Mouse (Mus musculus): ENCODE results near the gene Best1. TPM values are rescaled to one million over a fixed set of nuclear protein-coding genes. Genes with fewer than 3 reads are reported as not detected.

Gene Best1
- polyA plus RNA-seq, 1 experiment from 2014 or later, result 2.3 TPM

- Histone ChIP-seq H3K4me3 (replicated peaks; ENCODE audit: low read length) (no peak overlapping the region), H3K36me3 (replicated peaks; ENCODE audit: control insufficient read depth, insufficient read depth) (no peaks in the 10 kb centered on the region), H3K4me2 (replicated peaks) (no peak overlapping the region), H3K27ac (no peak overlapping the region), H3K4me1 (replicated peaks; ENCODE audit: control insufficient read depth, insufficient read depth, low read length) (no peaks in the 10 kb centered on the region), H3K9ac (no peak overlapping the region), H3K27me3 (ENCODE audit: control insufficient read depth, insufficient read depth, low read length) (no peaks in the 10 kb centered on the region), H3K9me3 (ENCODE audit: control insufficient read depth, low read length) (no peaks in the 10 kb centered on the region)
- ATAC-seq (ENCODE audit: low FRiP score) (no peak), DNase-seq (ENCODE audit: low spot score) (no peak)
- WGBS, result 73% methylated on average over 13 of the region's 13 CpGs
Measured at GRCm38 (mm10) chr19:9998736-9999486, 2.5 kb downstream of the Best1 start.

DNA sequence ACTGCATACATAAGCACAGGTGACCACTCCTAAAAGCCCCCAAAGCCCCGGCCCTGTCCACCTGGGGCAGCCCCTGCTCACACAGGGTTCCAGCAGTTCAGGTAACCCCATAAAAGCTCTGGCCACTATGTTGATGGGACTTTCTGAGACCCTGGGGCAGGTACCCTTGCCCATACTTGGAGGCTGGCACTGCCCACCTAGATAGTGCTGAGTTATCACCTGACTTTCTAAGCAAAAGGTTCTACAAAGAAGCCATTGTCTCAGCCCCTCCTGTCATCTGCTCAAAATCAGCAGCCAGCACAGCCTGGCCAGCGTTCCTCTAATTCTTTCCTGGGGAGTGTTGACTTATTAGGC lies 3.4 kb downstream of the Best1 start:
- H3K9me3 ChIP-seq (ENCODE audit: control insufficient read depth, low read length), result no peaks in the 10 kb centered on the region
- DNase-seq (ENCODE audit: low spot score), result no peak
- no peak overlapping the region for H3K4me3 ChIP-seq (replicated peaks; ENCODE audit: low read length)
- no peak overlapping the region for H3K4me2 ChIP-seq (replicated peaks)
- H3K27ac ChIP-seq, result no peak overlapping the region
- no peaks in the 10 kb centered on the region for H3K36me3 ChIP-seq (replicated peaks; ENCODE audit: control insufficient read depth, insufficient read depth)
- H3K9ac ChIP-seq, result no peak overlapping the region
- no peak for ATAC-seq (ENCODE audit: low FRiP score)
- WGBS, result 78% methylated on average over 2 of the region's 2 CpGs
- H3K4me1 ChIP-seq (replicated peaks; ENCODE audit: control insufficient read depth, insufficient read depth, low read length), result peaks cover 5% of the 10 kb centered on the region; the same call in 1 of the 2 replicates
- H3K27me3 ChIP-seq (ENCODE audit: control insufficient read depth, insufficient read depth, low read length), result no peaks in the 10 kb centered on the region

DNA sequence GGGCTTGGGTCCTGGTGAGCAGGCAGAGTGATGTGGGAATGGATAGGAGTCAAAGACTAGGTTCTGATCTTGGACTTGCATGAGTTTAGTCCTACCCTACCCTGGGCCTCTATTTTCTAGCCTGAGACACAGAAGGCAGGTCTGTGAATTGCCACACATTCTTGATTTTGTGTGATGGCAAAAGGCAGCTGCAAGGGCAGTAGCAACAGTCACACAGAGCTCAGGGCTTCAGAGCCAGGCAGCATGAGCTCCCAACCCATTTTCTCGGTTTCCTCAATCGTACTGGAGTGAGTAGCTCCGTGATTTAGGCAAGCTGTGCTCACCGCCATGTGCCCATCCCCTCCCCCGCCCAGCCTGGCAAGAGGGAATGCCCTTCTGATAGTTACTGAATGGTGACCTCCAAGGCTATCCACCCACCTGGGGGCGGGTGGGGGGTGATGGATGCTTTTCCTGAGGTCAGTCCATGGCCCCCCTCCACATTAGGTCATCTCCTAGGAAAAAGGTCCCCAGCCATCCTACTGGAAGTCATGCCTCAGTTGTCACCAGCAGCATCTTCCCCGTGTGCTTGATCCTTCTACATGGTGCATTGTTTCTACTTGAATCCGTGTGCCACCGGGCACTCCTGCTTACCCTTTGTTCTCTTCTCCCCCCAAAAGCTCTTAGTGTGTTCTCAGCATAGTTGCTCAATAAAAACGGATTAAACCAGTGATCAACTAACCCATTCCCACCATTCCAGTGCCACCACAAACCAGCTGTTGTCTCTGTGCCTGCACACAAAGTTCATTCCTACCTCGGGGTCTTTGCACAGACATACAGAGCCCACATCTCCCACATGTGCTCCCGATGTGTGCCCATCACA lies 4.0 kb downstream of the Best1 start:
- Histone ChIP-seq H3K27ac (no peak overlapping the region), H3K4me3 (replicated peaks; ENCODE audit: low read length) (no peak overlapping the region), H3K9ac (no peak overlapping the region), H3K4me1 (replicated peaks; ENCODE audit: control insufficient read depth, insufficient read depth, low read length) (peaks cover 5% of the 10 kb centered on the region; the same call in 1 of the 2 replicates), H3K4me2 (replicated peaks) (no peak overlapping the region), H3K27me3 (ENCODE audit: control insufficient read depth, insufficient read depth, low read length) (no peaks in the 10 kb centered on the region), H3K9me3 (ENCODE audit: control insufficient read depth, low read length) (no peaks in the 10 kb centered on the region), H3K36me3 (replicated peaks; ENCODE audit: control insufficient read depth, insufficient read depth) (no peaks in the 10 kb centered on the region)
- WGBS, result 82% methylated on average over 12 of the region's 12 CpGs
- DNase-seq (ENCODE audit: low spot score), result no peak
- ATAC-seq (ENCODE audit: low FRiP score), result no peak

- peak overlapping the region; percentile 53 for H3K4me2 ChIP-seq (replicated peaks)
- ATAC-seq (ENCODE audit: low FRiP score) (peak; percentile 90), DNase-seq (ENCODE audit: low spot score) (peak; percentile 82)
- 6% methylated on average over 17 of the region's 17 CpGs for WGBS
- no peaks in the 10 kb centered on the region for H3K9me3 ChIP-seq (ENCODE audit: control insufficient read depth, low read length)
- H3K36me3 ChIP-seq (replicated peaks; ENCODE audit: control insufficient read depth, insufficient read depth), result no peaks in the 10 kb centered on the region
- no peaks in the 10 kb centered on the region for H3K27me3 ChIP-seq (ENCODE audit: control insufficient read depth, insufficient read depth, low read length)
- peaks cover 5% of the 10 kb centered on the region; the same call in 1 of the 2 replicates for H3K4me1 ChIP-seq (replicated peaks; ENCODE audit: control insufficient read depth, insufficient read depth, low read length)
- H3K9ac ChIP-seq, result peak overlapping the region; percentile 49
- H3K4me3 ChIP-seq (replicated peaks; ENCODE audit: low read length), result peak overlapping the region; percentile 28
- 0 out of 2 replicates have a peak overlapping the region, but pooled peaks have one; percentile 1 for H3K27ac ChIP-seq
Measured at GRCm38 (mm10) chr19:9993036-9993656, 8.3 kb downstream of the Best1 start.

DNA sequence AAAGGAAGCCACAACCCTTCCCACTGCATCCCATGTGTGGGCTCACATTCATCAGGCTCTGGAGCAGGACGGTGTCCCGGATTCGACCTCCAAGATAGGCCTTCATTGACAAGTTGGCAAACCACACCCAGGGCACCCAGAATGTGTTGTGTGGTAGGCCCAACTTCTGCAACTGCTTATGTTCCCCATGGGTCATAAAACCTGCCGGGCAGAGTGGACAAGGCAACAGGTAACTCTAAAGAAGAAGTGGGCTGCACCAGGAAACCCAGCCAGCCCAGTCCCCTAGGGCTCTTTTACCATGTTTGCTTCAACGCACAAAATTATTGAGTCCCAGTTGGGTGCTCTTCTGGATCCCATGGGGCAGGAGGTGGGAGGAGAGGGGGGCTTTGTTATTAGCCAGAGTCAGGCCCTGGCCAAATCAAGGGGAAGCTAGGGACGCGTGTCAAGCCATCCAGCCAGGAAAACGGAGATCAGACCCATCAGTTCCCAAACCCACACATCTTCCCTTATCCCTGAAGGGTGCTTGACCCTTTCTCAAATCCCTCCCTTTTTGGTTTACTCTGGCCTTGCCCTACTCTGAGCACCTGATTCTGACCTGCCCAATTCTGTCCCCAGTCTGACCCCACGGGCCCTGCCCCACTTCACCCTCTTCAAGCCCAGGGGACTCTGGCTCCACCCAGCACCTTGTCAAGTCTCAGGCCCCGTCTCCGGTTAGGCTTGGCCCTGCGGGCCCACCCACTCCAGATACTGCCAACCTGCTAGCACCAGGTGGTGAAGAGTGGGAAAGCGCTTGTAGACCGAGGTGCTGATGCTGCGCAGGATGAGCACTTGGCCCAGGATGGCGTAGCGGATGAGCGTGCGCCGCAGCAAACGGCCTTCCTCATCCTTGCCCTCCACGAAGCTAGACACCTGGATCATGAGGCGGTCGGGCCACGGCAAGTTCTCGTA lies 9.1 kb downstream of the Best1 start:
- 46% methylated on average over 26 of the region's 26 CpGs for WGBS
- Histone ChIP-seq H3K4me2 (replicated peaks) (peak overlapping the region; percentile 53), H3K9ac (peak overlapping the region; percentile 49), H3K9me3 (ENCODE audit: control insufficient read depth, low read length) (no peaks in the 10 kb centered on the region), H3K27ac (0 out of 2 replicates have a peak overlapping the region, but pooled peaks have one; percentile 1), H3K27me3 (ENCODE audit: control insufficient read depth, insufficient read depth, low read length) (no peaks in the 10 kb centered on the region), H3K4me3 (replicated peaks; ENCODE audit: low read length) (peak overlapping the region; percentile 28), H3K36me3 (replicated peaks; ENCODE audit: control insufficient read depth, insufficient read depth) (no peaks in the 10 kb centered on the region), H3K4me1 (replicated peaks; ENCODE audit: control insufficient read depth, insufficient read depth, low read length) (peaks cover 5% of the 10 kb centered on the region; the same call in 1 of the 2 replicates)
- peak; percentile 46 for ATAC-seq (ENCODE audit: low FRiP score)
- DNase-seq (ENCODE audit: low spot score), result no peak

DNA sequence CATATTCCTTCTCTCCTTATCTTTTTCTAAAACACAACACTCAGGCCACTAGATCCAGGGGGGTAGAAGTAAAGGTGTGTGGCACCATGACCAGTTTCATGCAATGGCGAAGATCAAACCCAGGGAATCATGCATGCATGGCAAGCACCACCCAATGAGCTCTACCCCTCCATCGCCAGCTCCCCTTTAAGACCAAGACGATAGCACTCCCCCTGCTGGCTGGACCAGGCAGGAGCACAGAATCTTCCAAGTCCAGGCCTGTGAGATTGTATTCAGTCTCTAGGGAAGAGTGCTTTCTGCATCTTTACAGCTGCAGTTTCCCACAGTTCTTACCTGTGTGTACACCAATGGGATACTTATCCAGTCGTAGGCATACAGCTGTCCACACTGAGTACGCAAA lies 10.1 kb downstream of the Best1 start:
- DNase-seq (ENCODE audit: low spot score) (peak; percentile 68), ATAC-seq (ENCODE audit: low FRiP score) (no peak)
- Histone ChIP-seq H3K4me1 (replicated peaks; ENCODE audit: control insufficient read depth, insufficient read depth, low read length) (peaks cover 5% of the 10 kb centered on the region; the same call in 1 of the 2 replicates), H3K4me3 (replicated peaks; ENCODE audit: low read length) (no peak overlapping the region), H3K27me3 (ENCODE audit: control insufficient read depth, insufficient read depth, low read length) (no peaks in the 10 kb centered on the region), H3K27ac (no peak overlapping the region), H3K9ac (no peak overlapping the region), H3K36me3 (replicated peaks; ENCODE audit: control insufficient read depth, insufficient read depth) (peaks cover 3% of the 10 kb centered on the region), H3K9me3 (ENCODE audit: control insufficient read depth, low read length) (no peaks in the 10 kb centered on the region), H3K4me2 (replicated peaks) (no peak overlapping the region)
- 19% methylated on average over 5 of the region's 5 CpGs for WGBS

DNA sequence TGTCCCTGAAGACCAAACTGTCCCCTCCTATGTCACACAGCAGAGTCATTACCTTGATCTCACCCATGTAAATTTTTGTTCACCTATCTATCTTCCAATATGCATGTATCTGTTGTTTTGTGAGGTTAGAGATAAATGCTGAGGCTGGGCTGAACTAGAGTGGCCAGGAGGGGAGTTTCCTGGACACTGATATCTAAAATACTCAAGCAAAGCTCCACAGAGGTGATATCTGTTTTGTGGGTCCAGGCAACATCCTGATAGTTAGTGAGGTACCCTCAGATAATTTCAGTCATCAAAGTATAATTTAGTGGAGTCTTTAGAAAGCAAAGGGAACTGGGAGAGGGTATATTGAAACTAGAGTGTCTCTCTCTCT lies 11.6 kb downstream of the Best1 start:
- DNase-seq (ENCODE audit: low spot score) (no peak), ATAC-seq (ENCODE audit: low FRiP score) (no peak)
- peaks cover 17% of the 10 kb centered on the region for H3K36me3 ChIP-seq (replicated peaks; ENCODE audit: control insufficient read depth, insufficient read depth)
- H3K4me2 ChIP-seq (replicated peaks), result no peak overlapping the region
- H3K4me3 ChIP-seq (replicated peaks; ENCODE audit: low read length), result no peak overlapping the region
- no peak overlapping the region for H3K27ac ChIP-seq
- no peaks in the 10 kb centered on the region for H3K9me3 ChIP-seq (ENCODE audit: control insufficient read depth, low read length)
- H3K9ac ChIP-seq, result no peak overlapping the region
- H3K4me1 ChIP-seq (replicated peaks; ENCODE audit: control insufficient read depth, insufficient read depth, low read length), result peaks cover 5% of the 10 kb centered on the region; the same call in 1 of the 2 replicates
- H3K27me3 ChIP-seq (ENCODE audit: control insufficient read depth, insufficient read depth, low read length), result no peaks in the 10 kb centered on the region

DNA sequence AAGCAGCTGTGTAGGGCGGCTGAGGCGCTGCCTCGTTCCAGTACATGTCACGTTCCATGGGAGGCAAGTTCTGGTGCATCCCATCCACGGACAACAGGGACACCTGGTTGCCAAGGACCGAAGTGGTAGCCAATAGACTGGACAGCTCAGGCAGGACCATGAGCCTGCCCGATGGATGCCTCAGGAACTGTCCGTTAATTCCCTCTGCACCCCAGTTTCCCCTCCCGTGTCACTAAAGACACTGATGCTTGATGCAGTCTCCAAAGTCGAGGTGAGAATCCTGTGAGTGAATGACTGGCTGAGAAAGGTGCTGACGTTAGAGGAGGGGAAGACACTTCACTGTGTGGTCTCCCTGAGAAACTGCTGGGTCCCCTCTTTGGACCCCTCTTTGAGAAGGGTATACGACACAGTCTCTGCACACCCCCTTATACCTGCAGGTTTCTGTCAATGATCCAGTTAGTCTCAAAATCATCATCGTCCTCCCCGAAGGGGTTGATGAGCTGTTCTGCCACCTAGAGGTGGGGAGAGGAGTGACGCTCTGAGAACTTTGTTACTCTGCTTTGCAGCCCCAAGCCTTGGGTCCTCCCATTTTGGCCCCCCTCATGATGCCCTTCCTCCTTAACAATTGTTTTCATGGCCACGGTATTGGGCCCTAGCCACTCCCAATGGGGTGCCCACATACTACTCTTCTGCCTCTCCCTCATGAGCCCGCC lies 12.1 kb downstream of the Best1 start:
- Histone ChIP-seq H3K9me3 (ENCODE audit: control insufficient read depth, low read length) (no peaks in the 10 kb centered on the region), H3K4me3 (replicated peaks; ENCODE audit: low read length) (no peak overlapping the region), H3K36me3 (replicated peaks; ENCODE audit: control insufficient read depth, insufficient read depth) (peaks cover 23% of the 10 kb centered on the region), H3K27ac (no peak overlapping the region), H3K4me1 (replicated peaks; ENCODE audit: control insufficient read depth, insufficient read depth, low read length) (peaks cover 6% of the 10 kb centered on the region), H3K27me3 (ENCODE audit: control insufficient read depth, insufficient read depth, low read length) (no peaks in the 10 kb centered on the region), H3K9ac (no peak overlapping the region), H3K4me2 (replicated peaks) (no peak overlapping the region)
- 70% methylated on average over 17 of the region's 17 CpGs for WGBS
- ATAC-seq (ENCODE audit: low FRiP score) (no peak), DNase-seq (ENCODE audit: low spot score) (peak; percentile 31)

Data from hindbrain, embryonic 14.5 days (tissue).